Mouse (Mus musculus): ENCODE data around the gene Rab37. TPM values are rescaled to one million over a fixed set of nuclear protein-coding genes. Genes with fewer than 3 reads are reported as not detected.

The Rab37 gene
- polyA plus RNA-seq, 1 experiment from 2014 or later = 1.7 TPM

DNA sequence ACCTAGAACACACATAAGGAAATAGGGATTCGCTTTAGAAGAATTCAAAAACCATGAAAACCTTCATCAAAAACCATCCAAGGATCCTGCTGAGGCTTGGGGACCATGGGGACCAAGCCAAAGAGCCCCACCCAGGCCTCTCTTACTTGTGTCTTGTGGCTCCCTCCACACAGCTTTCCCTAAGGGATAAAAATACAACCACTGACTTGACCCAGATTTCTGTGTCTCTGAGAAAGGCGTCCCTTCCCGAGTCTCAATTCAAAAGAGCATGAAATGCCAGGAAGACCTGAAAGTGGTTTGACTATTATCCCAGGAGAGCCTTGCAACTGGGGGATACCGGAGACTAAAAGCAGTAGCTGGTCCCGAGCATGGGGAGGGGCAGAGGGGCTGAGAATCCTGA, 18.2 kb upstream of the Rab37 start:
- Histone ChIP-seq H3K9ac (ENCODE audit: low read length) (no peak overlapping the region), H3K36me3 (ENCODE audit: control insufficient read depth, insufficient read depth, low read length) (no peaks in the 10 kb centered on the region), H3K4me3 (ENCODE audit: low read depth, low read length) (no peak overlapping the region), H3K4me1 (replicated peaks; ENCODE audit: control insufficient read depth, insufficient read depth) (no peaks in the 10 kb centered on the region), H3K27ac (replicated peaks) (no peak overlapping the region), H3K4me2 (replicated peaks; ENCODE audit: low read depth) (no peak overlapping the region), H3K9me3 (ENCODE audit: control insufficient read depth, low read length) (no peaks in the 10 kb centered on the region), H3K27me3 (ENCODE audit: control insufficient read depth, insufficient read depth, low read length) (peaks cover 2% of the 10 kb centered on the region; the same call in 1 of the 2 replicates)
- WGBS = 63% methylated on average over 5 of the region's 5 CpGs
- ATAC-seq (ENCODE audit: low FRiP score, low TSS enrichment) (no peak), DNase-seq (ENCODE audit: low spot score) (no peak)
- no peak for TF ChIP-seq EP300 (optimal IDR thresholded peaks at IDR 0.05)
- TF ChIP-seq CTCF (IDR thresholded peaks at IDR 0.05; ENCODE audit: low read depth) = no peak

DNA sequence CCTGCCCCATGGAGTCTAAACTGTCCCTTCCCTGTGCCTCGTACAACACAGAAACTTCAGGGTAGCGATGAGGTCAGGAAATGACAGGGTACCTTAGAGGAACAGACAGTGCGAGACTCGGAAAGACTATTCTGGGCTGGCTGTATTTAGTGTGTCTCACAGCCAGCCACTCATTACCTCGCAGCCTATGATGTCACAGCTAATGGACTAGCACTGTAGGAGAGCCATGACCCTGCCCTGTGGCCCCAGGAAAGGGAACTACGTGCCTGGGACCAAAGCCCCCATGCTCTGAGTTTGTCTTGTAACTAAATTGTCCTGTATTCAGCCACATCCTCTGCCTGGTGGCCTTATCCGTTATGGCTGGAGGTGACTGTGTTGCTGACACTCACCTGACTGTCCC, 15.8 kb upstream of the Rab37 start:
- Histone ChIP-seq H3K9me3 (ENCODE audit: control insufficient read depth, low read length) (no peaks in the 10 kb centered on the region), H3K36me3 (ENCODE audit: control insufficient read depth, insufficient read depth, low read length) (no peaks in the 10 kb centered on the region), H3K27me3 (ENCODE audit: control insufficient read depth, insufficient read depth, low read length) (peaks cover 2% of the 10 kb centered on the region; the same call in 1 of the 2 replicates), H3K9ac (ENCODE audit: low read length) (no peak overlapping the region), H3K27ac (replicated peaks) (no peak overlapping the region), H3K4me2 (replicated peaks; ENCODE audit: low read depth) (no peak overlapping the region), H3K4me3 (ENCODE audit: low read depth, low read length) (no peak overlapping the region), H3K4me1 (replicated peaks; ENCODE audit: control insufficient read depth, insufficient read depth) (no peaks in the 10 kb centered on the region)
- DNase-seq (ENCODE audit: low spot score) (no peak), ATAC-seq (ENCODE audit: low FRiP score, low TSS enrichment) (no peak)
- no peak for TF ChIP-seq EP300 (optimal IDR thresholded peaks at IDR 0.05)
- TF ChIP-seq CTCF (IDR thresholded peaks at IDR 0.05; ENCODE audit: low read depth) = no peak
- WGBS = 53% methylated on average over 7 of the region's 7 CpGs

DNA sequence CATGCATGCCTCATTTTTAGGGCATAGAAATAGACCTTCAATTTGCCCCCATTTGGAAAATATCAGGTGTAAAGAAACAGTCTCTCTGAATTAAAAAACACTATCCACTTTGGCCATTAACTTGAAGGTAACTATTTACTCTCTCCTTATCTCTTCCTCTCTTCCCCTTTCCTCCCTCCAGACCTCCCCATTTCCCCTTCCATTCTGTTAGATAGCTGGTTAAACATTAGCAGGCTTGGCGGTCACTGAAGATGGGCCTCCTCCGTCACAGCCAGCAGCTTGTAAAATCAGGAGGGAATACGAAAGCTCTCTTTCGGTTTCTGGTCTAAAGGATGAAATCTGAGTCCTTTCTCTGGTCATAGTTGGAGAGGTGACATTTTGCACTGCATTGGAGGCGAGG, 15.4 kb upstream of the Rab37 start:
- TF ChIP-seq CTCF (IDR thresholded peaks at IDR 0.05; ENCODE audit: low read depth) (no peak), EP300 (optimal IDR thresholded peaks at IDR 0.05) (no peak)
- Histone ChIP-seq H3K4me3 (ENCODE audit: low read depth, low read length) (no peak overlapping the region), H3K9ac (ENCODE audit: low read length) (no peak overlapping the region), H3K27ac (replicated peaks) (no peak overlapping the region), H3K36me3 (ENCODE audit: control insufficient read depth, insufficient read depth, low read length) (no peaks in the 10 kb centered on the region), H3K27me3 (ENCODE audit: control insufficient read depth, insufficient read depth, low read length) (peaks cover 2% of the 10 kb centered on the region; the same call in 1 of the 2 replicates), H3K9me3 (ENCODE audit: control insufficient read depth, low read length) (no peaks in the 10 kb centered on the region), H3K4me1 (replicated peaks; ENCODE audit: control insufficient read depth, insufficient read depth) (no peaks in the 10 kb centered on the region), H3K4me2 (replicated peaks; ENCODE audit: low read depth) (no peak overlapping the region)
- ATAC-seq (ENCODE audit: low FRiP score, low TSS enrichment) (no peak), DNase-seq (ENCODE audit: low spot score) (no peak)
- WGBS = 32% methylated on average over 5 of the region's 5 CpGs

DNA sequence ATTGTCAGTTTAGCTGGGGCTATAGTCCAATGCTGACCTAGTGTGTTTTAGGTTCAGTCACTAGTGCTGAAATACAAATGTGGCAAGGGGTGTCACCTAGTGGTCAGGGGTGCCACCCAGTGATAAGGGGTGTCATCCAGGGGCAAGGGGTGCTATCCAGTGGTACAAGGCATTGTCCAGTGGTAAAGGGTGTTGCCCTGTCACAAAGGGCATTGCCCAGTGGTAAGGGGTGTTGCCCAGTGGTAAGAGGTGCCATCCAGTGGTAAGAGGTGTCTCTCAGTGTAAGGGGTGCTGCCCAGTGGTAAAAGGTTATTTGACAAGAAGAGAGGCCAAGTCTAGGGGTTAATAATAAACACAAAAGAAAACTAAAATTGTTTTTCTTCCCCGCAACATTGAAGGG, 13.8 kb upstream of the Rab37 start:
- 95% methylated on average over 1 of the region's 1 CpGs for WGBS
- H3K36me3 ChIP-seq (ENCODE audit: control insufficient read depth, insufficient read depth, low read length) = no peaks in the 10 kb centered on the region

DNA sequence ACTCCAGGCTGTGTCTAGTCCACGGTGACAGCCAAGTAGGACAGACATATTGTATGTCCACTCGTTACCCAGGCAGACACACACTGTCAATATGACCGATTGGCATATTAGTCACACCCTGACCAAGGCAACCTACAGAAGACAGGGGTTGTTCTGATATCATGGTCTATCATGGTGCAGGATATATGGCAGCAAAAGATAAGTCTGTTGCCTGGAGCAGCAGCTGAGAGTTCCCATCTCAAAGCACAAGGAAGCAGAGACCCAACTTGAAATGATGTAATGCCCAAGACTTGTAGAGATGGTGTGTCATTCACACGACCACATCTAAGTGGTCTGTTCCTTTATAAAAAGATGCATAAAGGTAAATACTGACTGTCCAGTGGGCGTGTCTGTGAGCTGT, 12.6 kb upstream of the Rab37 start:
- TF ChIP-seq EP300 (optimal IDR thresholded peaks at IDR 0.05) (no peak), CTCF (IDR thresholded peaks at IDR 0.05; ENCODE audit: low read depth) (no peak)
- 87% methylated on average over 5 of the region's 5 CpGs for WGBS
- H3K9ac ChIP-seq (ENCODE audit: low read length) = no peak overlapping the region
- ATAC-seq (ENCODE audit: low FRiP score, low TSS enrichment) = no peak
- no peaks in the 10 kb centered on the region for H3K36me3 ChIP-seq (ENCODE audit: control insufficient read depth, insufficient read depth, low read length)
- H3K4me2 ChIP-seq (replicated peaks; ENCODE audit: low read depth) = no peak overlapping the region
- no peaks in the 10 kb centered on the region for H3K9me3 ChIP-seq (ENCODE audit: control insufficient read depth, low read length)
- no peak overlapping the region for H3K27ac ChIP-seq (replicated peaks)
- H3K4me1 ChIP-seq (replicated peaks; ENCODE audit: control insufficient read depth, insufficient read depth) = no peaks in the 10 kb centered on the region
- no peak for DNase-seq (ENCODE audit: low spot score)
- H3K4me3 ChIP-seq (ENCODE audit: low read depth, low read length) = no peak overlapping the region
- H3K27me3 ChIP-seq (ENCODE audit: control insufficient read depth, insufficient read depth, low read length) = peaks cover 2% of the 10 kb centered on the region; the same call in 1 of the 2 replicates

More for the DNA sequence above, 13.8 kb upstream of the Rab37 start:
- H3K4me1 ChIP-seq (replicated peaks; ENCODE audit: control insufficient read depth, insufficient read depth) = no peaks in the 10 kb centered on the region
- H3K4me3 ChIP-seq (ENCODE audit: low read depth, low read length) = no peak overlapping the region
- no peak overlapping the region for H3K4me2 ChIP-seq (replicated peaks; ENCODE audit: low read depth)
- TF ChIP-seq CTCF (IDR thresholded peaks at IDR 0.05; ENCODE audit: low read depth) (no peak), EP300 (optimal IDR thresholded peaks at IDR 0.05) (no peak)
- DNase-seq (ENCODE audit: low spot score) (no peak), ATAC-seq (ENCODE audit: low FRiP score, low TSS enrichment) (no peak)
- no peak overlapping the region for H3K27ac ChIP-seq (replicated peaks)
- no peak overlapping the region for H3K9ac ChIP-seq (ENCODE audit: low read length)
- peaks cover 2% of the 10 kb centered on the region; the same call in 1 of the 2 replicates for H3K27me3 ChIP-seq (ENCODE audit: control insufficient read depth, insufficient read depth, low read length)
- H3K9me3 ChIP-seq (ENCODE audit: control insufficient read depth, low read length) = no peaks in the 10 kb centered on the region

DNA sequence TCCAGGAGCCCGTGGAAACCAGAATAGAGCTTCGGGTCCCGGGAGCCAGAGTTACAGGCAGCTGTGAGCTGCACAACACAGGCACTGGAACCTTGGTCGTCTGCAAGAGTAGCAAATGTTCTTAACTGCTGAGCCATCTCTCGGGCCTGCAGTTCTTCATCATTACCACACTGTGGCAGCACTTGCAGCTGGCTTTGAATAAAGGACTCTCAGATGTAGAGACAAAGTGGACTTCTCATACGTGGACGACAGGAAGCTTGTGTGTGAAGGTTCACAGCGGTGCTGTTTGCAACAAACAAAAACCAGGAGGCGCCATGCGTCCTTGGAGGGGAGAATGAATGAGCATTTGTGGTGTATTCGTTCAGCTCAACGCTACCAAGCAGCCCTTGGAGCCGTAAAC, 10.3 kb upstream of the Rab37 start:
- WGBS = 32% methylated on average over 13 of the region's 13 CpGs
- peak; percentile 49 for DNase-seq (ENCODE audit: low spot score)

More for the DNA sequence above, 10.3 kb upstream of the Rab37 start:
- Histone ChIP-seq H3K36me3 (ENCODE audit: control insufficient read depth, insufficient read depth, low read length) (no peaks in the 10 kb centered on the region), H3K9me3 (ENCODE audit: control insufficient read depth, low read length) (no peaks in the 10 kb centered on the region), H3K27ac (replicated peaks) (no peak overlapping the region), H3K4me3 (ENCODE audit: low read depth, low read length) (no peak overlapping the region), H3K4me1 (replicated peaks; ENCODE audit: control insufficient read depth, insufficient read depth) (no peaks in the 10 kb centered on the region), H3K27me3 (ENCODE audit: control insufficient read depth, insufficient read depth, low read length) (peaks cover 2% of the 10 kb centered on the region; the same call in 1 of the 2 replicates), H3K9ac (ENCODE audit: low read length) (no peak overlapping the region), H3K4me2 (replicated peaks; ENCODE audit: low read depth) (no peak overlapping the region)
- TF ChIP-seq EP300 (optimal IDR thresholded peaks at IDR 0.05) (no peak), CTCF (IDR thresholded peaks at IDR 0.05; ENCODE audit: low read depth) (peak; percentile 90)
- peak; percentile 34; the same call in 1 of the 2 replicates for ATAC-seq (ENCODE audit: low FRiP score, low TSS enrichment)
